Mouse (Mus musculus) gastrocnemius, postnatal 14 days (tissue): ENCODE measurements around the gene 1700123O20Rik. TPM values are rescaled to one million over a fixed set of nuclear protein-coding genes. Genes with fewer than 3 reads are reported as not detected.

Experiments used
- microRNA-seq, 2 experiments: library from miRNA; unstranded; fragments of <30 nt; microRNA quantifications; one replicate each; pipeline ENCODE4 v1.2.0; 2021
- total RNA-seq, 2 experiments: library from RNA; stranded (reverse); gene quantifications; 2 replicates each; pipeline ENCODE4 v1.2.3; 2021

1700123O20Rik gene
- total RNA-seq, 2 experiments from 2014 or later: 10.1 to 11.8 TPM

Small RNAs within 50 kb of the gene (microRNA-seq; reads per million reads assigned to microRNA genes)
- gene Mir6948: 0 to 1.0 reads per million in 2 experiments

Other genes with a start within 250 kb of the 1700123O20Rik start
- gene Lrp10, start 222.1 kb upstream of the 1700123O20Rik start, total RNA-seq: 10 to 100 TPM; 33.5 to 37.2 TPM
- gene Rem2, start 210.1 kb upstream of the 1700123O20Rik start, total RNA-seq: not detected
- gene Prmt5, start 168.7 kb upstream of the 1700123O20Rik start, total RNA-seq: 10 to 100 TPM; 27.9 to 28.9 TPM
- 1 to 10 TPM; 5.8 to 6.5 TPM for gene Haus4, start 131.6 kb upstream of the 1700123O20Rik start, total RNA-seq
- gene Ajuba, start 108.7 kb upstream of the 1700123O20Rik start, total RNA-seq: 1 to 10 TPM; 5.7 to 5.8 TPM
- gene 4931414P19Rik, start 80.2 kb upstream of the 1700123O20Rik start, total RNA-seq: 1 to 10 TPM; 2.9 to 3.3 TPM
- 100 to 1,000 TPM; 196 to 203 TPM for gene Psmb5, start 68.2 kb upstream of the 1700123O20Rik start, total RNA-seq
- gene Psmb11, start 64.8 kb upstream of the 1700123O20Rik start, total RNA-seq: not detected
- gene Gm17606, start 45.3 kb upstream of the 1700123O20Rik start, total RNA-seq: not detected
- under 1 TPM; 0.53 to 0.55 TPM for gene Cdh24, start 44.9 kb upstream of the 1700123O20Rik start, total RNA-seq
- 10 to 100 TPM; 68.1 to 73.8 TPM for gene Acin1, start 715 bp downstream of the 1700123O20Rik start, total RNA-seq
- not detected for gene Gm29776, start 12.6 kb downstream of the 1700123O20Rik start, total RNA-seq
- not detected for gene Cebpe, start 26.0 kb downstream of the 1700123O20Rik start, total RNA-seq
- 10 to 100 TPM in 1 of 2 experiments, 1 to 10 TPM in 1; 7.5 to 18.5 TPM for gene Slc7a8, start 95.7 kb downstream of the 1700123O20Rik start, total RNA-seq
- under 1 TPM in 1 of 2 experiments, not detected in 1; 0.29 TPM for gene Rnf212b, start 127.9 kb downstream of the 1700123O20Rik start, total RNA-seq
- gene Homez, start 184.7 kb downstream of the 1700123O20Rik start, total RNA-seq: 1 to 10 TPM; 6.1 to 8.1 TPM
- gene Ppp1r3e, start 191.3 kb downstream of the 1700123O20Rik start, total RNA-seq: 1 to 10 TPM; 2.8 to 6.8 TPM
- 10 to 100 TPM; 19.9 to 21.0 TPM for gene Bcl2l2, start 197.2 kb downstream of the 1700123O20Rik start, total RNA-seq
- gene Gm20521, start 197.2 kb downstream of the 1700123O20Rik start, total RNA-seq: 1 to 10 TPM; 3.1 to 3.6 TPM
- gene Pabpn1, start 206.3 kb downstream of the 1700123O20Rik start, total RNA-seq: 10 to 100 TPM; 56.6 to 57.4 TPM
- 1 to 10 TPM; 5.4 to 6.3 TPM for gene Slc22a17, start 226.9 kb downstream of the 1700123O20Rik start, total RNA-seq
- gene Efs, start 239.9 kb downstream of the 1700123O20Rik start, total RNA-seq: 1 to 10 TPM; 5.1 to 7.4 TPM
- gene Il25, start 246.5 kb downstream of the 1700123O20Rik start, total RNA-seq: not detected